Mouse (Mus musculus): ENCODE data around the gene Sgcd. TPM values are rescaled to one million over a fixed set of nuclear protein-coding genes. Genes with fewer than 3 reads are reported as not detected.

Sgcd gene
- 2.4 and 3.0 TPM in 2 replicates for polyA plus RNA-seq (2015; fragmentation: Nextera tagmentation; extraction: Ambion mirVana)

- peak; percentile 87 for ATAC-seq (ENCODE audit: low read depth)
- Histone ChIP-seq H3K4me1 (replicated peaks; ENCODE audit: control insufficient read depth, insufficient read depth, low read length) (0 out of 2 replicates have a peak, but pooled peaks cover 2% of the 10 kb centered on the region), H3K9me3 (ENCODE audit: control insufficient read depth, low read length) (no peaks in the 10 kb centered on the region), H3K4me2 (ENCODE audit: low read depth, low read length) (peak within 1 kb of the TSS; percentile 97), H3K27me3 (ENCODE audit: control insufficient read depth, insufficient read depth, low read depth, low read length) (peaks cover 29% of the 10 kb centered on the region), H3K27ac (ENCODE audit: low read length) (no peak within 1 kb of the TSS), H3K4me3 (ENCODE audit: low read length) (peak within 1 kb of the TSS; percentile 60), H3K9ac (ENCODE audit: low read length) (peak within 1 kb of the TSS; percentile 58), H3K36me3 (ENCODE audit: control insufficient read depth, insufficient read depth, low read length) (no peaks in the 10 kb centered on the region)
- WGBS = under 1% methylated on average over 54 of the region's 67 CpGs
Observed at GRCm38 (mm10) chr11:47988697-47989533, at the start of gene Sgcd. TSS of gene Sgcd (minus strand) at chr11:47988969.

- 68% methylated on average over 4 of the region's 4 CpGs for WGBS
- no peaks in the 10 kb centered on the region for H3K27me3 ChIP-seq (ENCODE audit: control insufficient read depth, insufficient read depth, low read depth, low read length)
- H3K4me2 ChIP-seq (ENCODE audit: low read depth, low read length) = no peak overlapping the region
- H3K9ac ChIP-seq (ENCODE audit: low read length) = no peak overlapping the region
- H3K36me3 ChIP-seq (ENCODE audit: control insufficient read depth, insufficient read depth, low read length) = no peaks in the 10 kb centered on the region
- H3K4me3 ChIP-seq (ENCODE audit: low read length) = no peak overlapping the region
- no peaks in the 10 kb centered on the region for H3K4me1 ChIP-seq (replicated peaks; ENCODE audit: control insufficient read depth, insufficient read depth, low read length)
- H3K27ac ChIP-seq (ENCODE audit: low read length) = no peak overlapping the region
- no peaks in the 10 kb centered on the region for H3K9me3 ChIP-seq (ENCODE audit: control insufficient read depth, low read length)
- ATAC-seq (ENCODE audit: low read depth) = no peak
Observed at GRCm38 (mm10) chr11:48038051-48038450, 49.3 kb upstream of the Sgcd start.

- Histone ChIP-seq H3K27ac (ENCODE audit: low read length) (no peak overlapping the region), H3K27me3 (ENCODE audit: control insufficient read depth, insufficient read depth, low read depth, low read length) (no peaks in the 10 kb centered on the region), H3K9me3 (ENCODE audit: control insufficient read depth, low read length) (no peaks in the 10 kb centered on the region), H3K36me3 (ENCODE audit: control insufficient read depth, insufficient read depth, low read length) (no peaks in the 10 kb centered on the region), H3K4me2 (ENCODE audit: low read depth, low read length) (no peak overlapping the region), H3K9ac (ENCODE audit: low read length) (no peak overlapping the region), H3K4me3 (ENCODE audit: low read length) (no peak overlapping the region), H3K4me1 (replicated peaks; ENCODE audit: control insufficient read depth, insufficient read depth, low read length) (no peaks in the 10 kb centered on the region)
- 48% methylated on average over 3 of the region's 3 CpGs for WGBS
- ATAC-seq (ENCODE audit: low read depth) = no peak
Observed at GRCm38 (mm10) chr11:48012836-48013235, 24.1 kb upstream of the Sgcd start.

- Histone ChIP-seq H3K4me2 (ENCODE audit: low read depth, low read length) (peak overlapping the region; percentile 97), H3K27ac (ENCODE audit: low read length) (no peak overlapping the region), H3K9ac (ENCODE audit: low read length) (peak overlapping the region; percentile 58), H3K36me3 (ENCODE audit: control insufficient read depth, insufficient read depth, low read length) (no peaks in the 10 kb centered on the region), H3K4me1 (replicated peaks; ENCODE audit: control insufficient read depth, insufficient read depth, low read length) (0 out of 2 replicates have a peak, but pooled peaks cover 2% of the 10 kb centered on the region), H3K9me3 (ENCODE audit: control insufficient read depth, low read length) (no peaks in the 10 kb centered on the region), H3K27me3 (ENCODE audit: control insufficient read depth, insufficient read depth, low read depth, low read length) (peaks cover 29% of the 10 kb centered on the region), H3K4me3 (ENCODE audit: low read length) (peak overlapping the region; percentile 60)
- 0% methylated on average over 31 of the region's 31 CpGs for WGBS
- peak; percentile 75; the same call in 1 of the 2 replicates for ATAC-seq (ENCODE audit: low read depth)
Observed at GRCm38 (mm10) chr11:47988333-47988696, 454 bp downstream of the Sgcd start.

- Histone ChIP-seq H3K4me2 (ENCODE audit: low read depth, low read length) (peak overlapping the region; percentile 97), H3K4me3 (ENCODE audit: low read length) (peak overlapping the region; percentile 60), H3K27ac (ENCODE audit: low read length) (no peak overlapping the region), H3K27me3 (ENCODE audit: control insufficient read depth, insufficient read depth, low read depth, low read length) (peaks cover 29% of the 10 kb centered on the region), H3K36me3 (ENCODE audit: control insufficient read depth, insufficient read depth, low read length) (no peaks in the 10 kb centered on the region), H3K4me1 (replicated peaks; ENCODE audit: control insufficient read depth, insufficient read depth, low read length) (0 out of 2 replicates have a peak, but pooled peaks cover 2% of the 10 kb centered on the region), H3K9me3 (ENCODE audit: control insufficient read depth, low read length) (no peaks in the 10 kb centered on the region), H3K9ac (ENCODE audit: low read length) (no peak overlapping the region)
- no peak for ATAC-seq (ENCODE audit: low read depth)
- 11% methylated on average over 12 of the region's 12 CpGs for WGBS
Observed at GRCm38 (mm10) chr11:47987893-47988267, 889 bp downstream of the Sgcd start.

- H3K4me3 ChIP-seq (ENCODE audit: low read length) = peak overlapping the region; percentile 60
- H3K27me3 ChIP-seq (ENCODE audit: control insufficient read depth, insufficient read depth, low read depth, low read length) = peaks cover 29% of the 10 kb centered on the region
- H3K36me3 ChIP-seq (ENCODE audit: control insufficient read depth, insufficient read depth, low read length) = no peaks in the 10 kb centered on the region
- H3K4me2 ChIP-seq (ENCODE audit: low read depth, low read length) = no peak overlapping the region; the same call in 1 of the 2 replicates
- H3K9ac ChIP-seq (ENCODE audit: low read length) = no peak overlapping the region
- H3K27ac ChIP-seq (ENCODE audit: low read length) = no peak overlapping the region
- WGBS = 44% methylated on average over 8 of the region's 8 CpGs
- H3K9me3 ChIP-seq (ENCODE audit: control insufficient read depth, low read length) = no peaks in the 10 kb centered on the region
- H3K4me1 ChIP-seq (replicated peaks; ENCODE audit: control insufficient read depth, insufficient read depth, low read length) = 0 out of 2 replicates have a peak, but pooled peaks cover 2% of the 10 kb centered on the region
- ATAC-seq (ENCODE audit: low read depth) = no peak
Observed at GRCm38 (mm10) chr11:47987251-47987892, 1.4 kb downstream of the Sgcd start.

- H3K4me2 ChIP-seq (ENCODE audit: low read depth, low read length) = no peak overlapping the region
- H3K4me1 ChIP-seq (replicated peaks; ENCODE audit: control insufficient read depth, insufficient read depth, low read length) = no peaks in the 10 kb centered on the region
- no peak overlapping the region for H3K4me3 ChIP-seq (ENCODE audit: low read length)
- H3K9me3 ChIP-seq (ENCODE audit: control insufficient read depth, low read length) = no peaks in the 10 kb centered on the region
- no peak overlapping the region for H3K27ac ChIP-seq (ENCODE audit: low read length)
- H3K36me3 ChIP-seq (ENCODE audit: control insufficient read depth, insufficient read depth, low read length) = no peaks in the 10 kb centered on the region
- H3K9ac ChIP-seq (ENCODE audit: low read length) = no peak overlapping the region
- peaks cover 4% of the 10 kb centered on the region for H3K27me3 ChIP-seq (ENCODE audit: control insufficient read depth, insufficient read depth, low read depth, low read length)
- 84% methylated on average over 1 of the region's 1 CpGs for WGBS
- ATAC-seq (ENCODE audit: low read depth) = no peak
Observed at GRCm38 (mm10) chr11:47982152-47982551, 6.6 kb downstream of the Sgcd start.

- no peak overlapping the region for H3K9ac ChIP-seq (ENCODE audit: low read length)
- 52% methylated on average over 2 of the region's 2 CpGs for WGBS
- H3K4me1 ChIP-seq (replicated peaks; ENCODE audit: control insufficient read depth, insufficient read depth, low read length) = no peaks in the 10 kb centered on the region
- H3K27ac ChIP-seq (ENCODE audit: low read length) = no peak overlapping the region
- peaks cover under 1% of the 10 kb centered on the region; the same call in 1 of the 2 replicates for H3K27me3 ChIP-seq (ENCODE audit: control insufficient read depth, insufficient read depth, low read depth, low read length)
- H3K4me3 ChIP-seq (ENCODE audit: low read length) = no peak overlapping the region
- H3K36me3 ChIP-seq (ENCODE audit: control insufficient read depth, insufficient read depth, low read length) = no peaks in the 10 kb centered on the region
- H3K4me2 ChIP-seq (ENCODE audit: low read depth, low read length) = no peak overlapping the region
- H3K9me3 ChIP-seq (ENCODE audit: control insufficient read depth, low read length) = no peaks in the 10 kb centered on the region
- ATAC-seq (ENCODE audit: low read depth) = no peak
Observed at GRCm38 (mm10) chr11:47981108-47981507, 7.7 kb downstream of the Sgcd start.

GRCm38 (mm10) chr11:47953291-47953690 lies 35.5 kb downstream of the Sgcd start:
- Histone ChIP-seq H3K4me2 (ENCODE audit: low read depth, low read length) (no peak overlapping the region), H3K9ac (ENCODE audit: low read length) (no peak overlapping the region), H3K9me3 (ENCODE audit: control insufficient read depth, low read length) (no peaks in the 10 kb centered on the region), H3K4me3 (ENCODE audit: low read length) (no peak overlapping the region), H3K27ac (ENCODE audit: low read length) (no peak overlapping the region), H3K36me3 (ENCODE audit: control insufficient read depth, insufficient read depth, low read length) (no peaks in the 10 kb centered on the region), H3K27me3 (ENCODE audit: control insufficient read depth, insufficient read depth, low read depth, low read length) (no peaks in the 10 kb centered on the region), H3K4me1 (replicated peaks; ENCODE audit: control insufficient read depth, insufficient read depth, low read length) (no peaks in the 10 kb centered on the region)
- 75% methylated on average over 3 of the region's 3 CpGs for WGBS
- no peak for ATAC-seq (ENCODE audit: low read depth)

Data from lung, embryonic 16.5 days (tissue).